Mouse (Mus musculus): ENCODE measurements at regions not wholly inside any gene's neighbourhood (a gene's known extent, or its start where the extent isn't known, plus 50 kb on each side); places are given as distances from the start of the nearest gene placed in this dataset.

DNA sequence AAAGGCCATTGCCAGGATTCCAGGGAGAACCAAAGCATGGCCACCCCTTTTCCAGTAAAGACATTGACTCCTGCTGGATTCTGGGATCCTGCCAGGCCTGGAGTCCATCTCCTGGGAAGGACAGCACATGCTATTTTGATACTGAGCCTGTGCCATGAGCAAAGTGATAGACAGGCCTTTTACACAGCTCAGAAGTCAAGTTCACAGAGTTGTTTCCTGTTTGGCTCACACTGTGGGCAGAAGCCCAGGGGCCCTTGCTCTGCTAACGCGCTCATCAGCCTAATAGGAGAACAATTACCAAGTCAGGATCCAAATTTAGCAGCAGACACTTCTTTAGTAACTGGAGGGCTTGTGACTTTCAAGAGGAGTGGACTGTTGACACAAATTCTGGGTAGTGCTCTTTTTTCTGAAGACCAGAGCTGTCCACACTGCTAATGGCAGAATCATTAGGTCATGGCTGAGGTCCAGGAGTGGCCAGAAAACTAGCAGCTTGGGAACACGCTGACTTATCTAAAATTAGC, 122.1 kb upstream of the Smim23 start:
- no peak for TF ChIP-seq POLR2A (IDR thresholded peaks at IDR 0.05; ENCODE audit: low read depth, low read length)
- no peak for TF ChIP-seq CTCF (IDR thresholded peaks at IDR 0.05; ENCODE audit: extremely low read depth, insufficient read length, insufficient replicate concordance, low read depth, low read length)

Measured in small intestine, adult 2 months (tissue).